Mouse (Mus musculus): ENCODE measurements around the gene Fzr1. TPM values are rescaled to one million over a fixed set of nuclear protein-coding genes. Genes with fewer than 3 reads are reported as not detected.
A peak's percentile ranks its signal among the peaks of the same experiment; 100 is the strongest.

The Fzr1 gene
- polyA plus RNA-seq, 1 experiment from 2014 or later, result 92.1 TPM

GRCm38 (mm10) chr10:81413310-81414261 lies 35.3 kb upstream of the Fzr1 start:
- Histone ChIP-seq H3K27me3 (ENCODE audit: control insufficient read depth, insufficient read depth, low read length) (no peaks in the 10 kb centered on the region), H3K27ac (replicated peaks; ENCODE audit: low read depth, low read length) (peak overlapping the region; percentile 25; the same call in 1 of the 2 replicates), H3K9ac (replicated peaks; ENCODE audit: low read length) (peak overlapping the region; percentile 30), H3K4me2 (ENCODE audit: low read depth, low read length) (0 out of 2 replicates have a peak overlapping the region, but pooled peaks have one; percentile 19), H3K4me1 (ENCODE audit: control insufficient read depth, insufficient read depth, low read length) (peaks cover 11% of the 10 kb centered on the region), H3K36me3 (replicated peaks; ENCODE audit: control insufficient read depth, insufficient read depth, low read depth, low read length) (no peaks in the 10 kb centered on the region; the same call in 1 of the 2 replicates), H3K4me3 (ENCODE audit: low read depth, low read length) (no peak overlapping the region), H3K9me3 (replicated peaks; ENCODE audit: control insufficient read depth, low read length) (no peaks in the 10 kb centered on the region)
- no peak for ATAC-seq (replicated peaks; ENCODE audit: insufficient number of reproducible peaks, low FRiP score, low TSS enrichment, low read depth)
- WGBS, result 26% methylated on average over 26 of the region's 26 CpGs
- DNase-seq (ENCODE audit: low spot score), result peak; percentile 76

GRCm38 (mm10) chr10:81412586-81413309 lies 34.4 kb upstream of the Fzr1 start:
- Histone ChIP-seq H3K4me3 (ENCODE audit: low read depth, low read length) (no peak overlapping the region), H3K27ac (replicated peaks; ENCODE audit: low read depth, low read length) (no peak overlapping the region), H3K9me3 (replicated peaks; ENCODE audit: control insufficient read depth, low read length) (no peaks in the 10 kb centered on the region), H3K4me2 (ENCODE audit: low read depth, low read length) (no peak overlapping the region), H3K9ac (replicated peaks; ENCODE audit: low read length) (no peak overlapping the region), H3K27me3 (ENCODE audit: control insufficient read depth, insufficient read depth, low read length) (no peaks in the 10 kb centered on the region), H3K4me1 (ENCODE audit: control insufficient read depth, insufficient read depth, low read length) (peaks cover 16% of the 10 kb centered on the region), H3K36me3 (replicated peaks; ENCODE audit: control insufficient read depth, insufficient read depth, low read depth, low read length) (no peaks in the 10 kb centered on the region; the same call in 1 of the 2 replicates)
- 76% methylated on average over 16 of the region's 16 CpGs for WGBS
- no peak for DNase-seq (ENCODE audit: low spot score)
- no peak for ATAC-seq (replicated peaks; ENCODE audit: insufficient number of reproducible peaks, low FRiP score, low TSS enrichment, low read depth)

- H3K27me3 ChIP-seq (ENCODE audit: control insufficient read depth, insufficient read depth, low read length), result no peaks in the 10 kb centered on the region; the same call in 1 of the 2 replicates
- 80% methylated on average over 18 of the region's 18 CpGs for WGBS
- DNase-seq (ENCODE audit: low spot score) (no peak), ATAC-seq (replicated peaks; ENCODE audit: insufficient number of reproducible peaks, low FRiP score, low TSS enrichment, low read depth) (no peak)
- H3K27ac ChIP-seq (replicated peaks; ENCODE audit: low read depth, low read length), result peak overlapping the region; percentile 32; the same call in 1 of the 2 replicates
- no peak overlapping the region for H3K9ac ChIP-seq (replicated peaks; ENCODE audit: low read length)
- no peak overlapping the region for H3K4me2 ChIP-seq (ENCODE audit: low read depth, low read length)
- peaks cover 17% of the 10 kb centered on the region for H3K4me1 ChIP-seq (ENCODE audit: control insufficient read depth, insufficient read depth, low read length)
- H3K9me3 ChIP-seq (replicated peaks; ENCODE audit: control insufficient read depth, low read length), result no peaks in the 10 kb centered on the region
- no peaks in the 10 kb centered on the region; the same call in 1 of the 2 replicates for H3K36me3 ChIP-seq (replicated peaks; ENCODE audit: control insufficient read depth, insufficient read depth, low read depth, low read length)
- no peak overlapping the region for H3K4me3 ChIP-seq (ENCODE audit: low read depth, low read length)
Observed at GRCm38 (mm10) chr10:81411471-81412400, 33.4 kb upstream of the Fzr1 start.

- Histone ChIP-seq H3K9me3 (replicated peaks; ENCODE audit: control insufficient read depth, low read length) (no peaks in the 10 kb centered on the region), H3K36me3 (replicated peaks; ENCODE audit: control insufficient read depth, insufficient read depth, low read depth, low read length) (no peaks in the 10 kb centered on the region; the same call in 1 of the 2 replicates), H3K27me3 (ENCODE audit: control insufficient read depth, insufficient read depth, low read length) (no peaks in the 10 kb centered on the region; the same call in 1 of the 2 replicates), H3K9ac (replicated peaks; ENCODE audit: low read length) (no peak overlapping the region), H3K27ac (replicated peaks; ENCODE audit: low read depth, low read length) (peak overlapping the region; percentile 32; the same call in 1 of the 2 replicates), H3K4me3 (ENCODE audit: low read depth, low read length) (no peak overlapping the region), H3K4me2 (ENCODE audit: low read depth, low read length) (no peak overlapping the region), H3K4me1 (ENCODE audit: control insufficient read depth, insufficient read depth, low read length) (peaks cover 17% of the 10 kb centered on the region)
- ATAC-seq (replicated peaks; ENCODE audit: insufficient number of reproducible peaks, low FRiP score, low TSS enrichment, low read depth) (no peak), DNase-seq (ENCODE audit: low spot score) (no peak)
- WGBS, result 79% methylated on average over 9 of the region's 9 CpGs
Observed at GRCm38 (mm10) chr10:81410981-81411380, 32.7 kb upstream of the Fzr1 start.

GRCm38 (mm10) chr10:81410350-81410749 lies 32.0 kb upstream of the Fzr1 start:
- H3K27me3 ChIP-seq (ENCODE audit: control insufficient read depth, insufficient read depth, low read length), result no peaks in the 10 kb centered on the region; the same call in 1 of the 2 replicates
- H3K27ac ChIP-seq (replicated peaks; ENCODE audit: low read depth, low read length), result no peak overlapping the region
- H3K9me3 ChIP-seq (replicated peaks; ENCODE audit: control insufficient read depth, low read length), result no peaks in the 10 kb centered on the region
- ATAC-seq (replicated peaks; ENCODE audit: insufficient number of reproducible peaks, low FRiP score, low TSS enrichment, low read depth), result no peak
- no peak overlapping the region for H3K9ac ChIP-seq (replicated peaks; ENCODE audit: low read length)
- H3K4me2 ChIP-seq (ENCODE audit: low read depth, low read length), result no peak overlapping the region
- no peak overlapping the region for H3K4me3 ChIP-seq (ENCODE audit: low read depth, low read length)
- H3K36me3 ChIP-seq (replicated peaks; ENCODE audit: control insufficient read depth, insufficient read depth, low read depth, low read length), result no peaks in the 10 kb centered on the region; the same call in 1 of the 2 replicates
- WGBS, result 71% methylated on average over 4 of the region's 4 CpGs
- DNase-seq (ENCODE audit: low spot score), result no peak
- peaks cover 17% of the 10 kb centered on the region for H3K4me1 ChIP-seq (ENCODE audit: control insufficient read depth, insufficient read depth, low read length)

GRCm38 (mm10) chr10:81409330-81409729 lies 31.0 kb upstream of the Fzr1 start:
- no peaks in the 10 kb centered on the region for H3K9me3 ChIP-seq (replicated peaks; ENCODE audit: control insufficient read depth, low read length)

GRCm38 (mm10) chr10:81408871-81409291 lies 30.6 kb upstream of the Fzr1 start:
- H3K9me3 ChIP-seq (replicated peaks; ENCODE audit: control insufficient read depth, low read length), result no peaks in the 10 kb centered on the region
- no peak overlapping the region for H3K4me3 ChIP-seq (ENCODE audit: low read depth, low read length)
- peak; percentile 7; the same call in 1 of the 2 replicates for ATAC-seq (replicated peaks; ENCODE audit: insufficient number of reproducible peaks, low FRiP score, low TSS enrichment, low read depth)
- H3K27me3 ChIP-seq (ENCODE audit: control insufficient read depth, insufficient read depth, low read length), result peaks cover 2% of the 10 kb centered on the region; the same call in 1 of the 2 replicates
- 15% methylated on average over 9 of the region's 9 CpGs for WGBS
- no peak overlapping the region for H3K4me2 ChIP-seq (ENCODE audit: low read depth, low read length)
- no peaks in the 10 kb centered on the region; the same call in 1 of the 2 replicates for H3K36me3 ChIP-seq (replicated peaks; ENCODE audit: control insufficient read depth, insufficient read depth, low read depth, low read length)
- peaks cover 15% of the 10 kb centered on the region for H3K4me1 ChIP-seq (ENCODE audit: control insufficient read depth, insufficient read depth, low read length)
- H3K27ac ChIP-seq (replicated peaks; ENCODE audit: low read depth, low read length), result peak overlapping the region; percentile 41; the same call in 1 of the 2 replicates
- no peak overlapping the region for H3K9ac ChIP-seq (replicated peaks; ENCODE audit: low read length)
- DNase-seq (ENCODE audit: low spot score), result peak; percentile 69

More at GRCm38 (mm10) chr10:81409330-81409729, 31.0 kb upstream of the Fzr1 start:
- Histone ChIP-seq H3K36me3 (replicated peaks; ENCODE audit: control insufficient read depth, insufficient read depth, low read depth, low read length) (no peaks in the 10 kb centered on the region; the same call in 1 of the 2 replicates), H3K27ac (replicated peaks; ENCODE audit: low read depth, low read length) (peak overlapping the region; percentile 41; the same call in 1 of the 2 replicates), H3K4me1 (ENCODE audit: control insufficient read depth, insufficient read depth, low read length) (peaks cover 17% of the 10 kb centered on the region), H3K9ac (replicated peaks; ENCODE audit: low read length) (no peak overlapping the region), H3K27me3 (ENCODE audit: control insufficient read depth, insufficient read depth, low read length) (no peaks in the 10 kb centered on the region; the same call in 1 of the 2 replicates), H3K4me3 (ENCODE audit: low read depth, low read length) (no peak overlapping the region), H3K4me2 (ENCODE audit: low read depth, low read length) (no peak overlapping the region)
- ATAC-seq (replicated peaks; ENCODE audit: insufficient number of reproducible peaks, low FRiP score, low TSS enrichment, low read depth) (no peak), DNase-seq (ENCODE audit: low spot score) (peak; percentile 49)
- WGBS, result 10% methylated on average over 8 of the region's 8 CpGs

Measured in embryonic facial prominence, embryonic 11.5 days (tissue).